Mouse (Mus musculus): ENCODE data around the gene Cd320. TPM values are rescaled to one million over a fixed set of nuclear protein-coding genes. Genes with fewer than 3 reads are reported as not detected.
"Not testable (repeated sequence)": the region's sequence is repeated elsewhere in the genome, so short reads cannot be mapped to it uniquely, and the experiment has no call there.

The Cd320 gene
- total RNA-seq (2021) = 10 to 100 TPM; 20.4 to 23.3 TPM
- long read RNA-seq, transcript Cd320-201 (5 exons, 2,209 nt) = major isoform, 16 of 19 reads
- long read RNA-seq, partial matches to known transcripts = 1 of 19 reads
- long read RNA-seq, other reads (novel, unspliced or antisense) = 1 of 19 reads

DNA sequence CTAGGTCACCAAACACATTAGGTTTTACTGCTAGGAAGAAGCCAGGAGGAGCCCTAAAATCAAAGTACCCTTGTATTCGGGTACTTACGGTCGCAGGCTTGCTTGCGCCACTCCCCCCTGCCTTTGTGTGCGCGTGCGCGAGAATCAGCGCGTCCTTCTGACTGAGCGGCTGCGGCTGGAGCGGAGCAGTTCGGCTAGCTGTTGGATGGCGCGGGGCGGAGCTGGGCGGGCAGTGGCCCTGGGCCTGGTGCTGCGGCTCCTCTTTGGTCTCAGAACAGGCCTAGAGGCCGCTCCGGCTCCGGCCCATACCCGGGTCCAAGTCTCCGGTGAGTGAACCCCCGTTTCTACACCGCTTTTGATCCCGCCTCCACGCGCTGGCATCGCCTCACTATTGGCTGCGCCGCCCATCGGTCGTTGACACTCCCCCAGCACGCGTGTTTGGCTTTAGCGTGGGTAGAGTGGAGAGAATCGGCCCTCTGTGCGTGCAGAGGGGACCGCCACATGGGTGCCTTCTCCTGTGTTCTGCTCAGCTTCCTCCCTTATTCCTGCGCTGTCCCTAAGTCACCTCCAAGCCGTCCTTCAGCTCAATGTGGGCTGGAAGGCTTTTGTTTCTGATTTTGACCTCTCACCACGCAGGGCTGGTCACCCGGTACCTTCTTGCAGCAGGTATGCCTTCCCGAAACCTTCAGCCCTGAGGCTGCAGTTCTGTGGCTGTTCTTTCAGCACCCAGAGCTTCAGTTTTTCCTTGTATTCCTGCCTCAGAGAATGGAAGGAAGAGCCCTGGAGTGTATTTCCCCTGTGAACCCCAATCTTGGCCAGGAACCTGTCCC lies at the start of gene Cd320:
Gene Cd320 (plus strand): TSS at position 126 of the 830 bp plus-strand sequence.
- DNase-seq (ENCODE audit: low spot score in 2 of 2) = peak; percentile 91 to 95

GRCm38 (mm10) chr17:33798306-33798705 lies 44.6 kb upstream of the Cd320 start:
- DNase-seq (ENCODE audit: low spot score in 2 of 2) = peak in 1 of 2 experiments; percentile 6

GRCm38 (mm10) chr17:33799277-33799676 lies 43.6 kb upstream of the Cd320 start:
- DNase-seq (ENCODE audit: low spot score in 2 of 2) = no peak

GRCm38 (mm10) chr17:33802221-33802620 lies 40.7 kb upstream of the Cd320 start:
- DNase-seq (ENCODE audit: low spot score in 2 of 2) = no peak

- DNase-seq (ENCODE audit: low spot score in 2 of 2) = no peak
Measured at GRCm38 (mm10) chr17:33804205-33804604, 38.7 kb upstream of the Cd320 start.

GRCm38 (mm10) chr17:33804745-33805144 lies 38.1 kb upstream of the Cd320 start:
- DNase-seq (ENCODE audit: low spot score in 2 of 2) = no peak

DNA sequence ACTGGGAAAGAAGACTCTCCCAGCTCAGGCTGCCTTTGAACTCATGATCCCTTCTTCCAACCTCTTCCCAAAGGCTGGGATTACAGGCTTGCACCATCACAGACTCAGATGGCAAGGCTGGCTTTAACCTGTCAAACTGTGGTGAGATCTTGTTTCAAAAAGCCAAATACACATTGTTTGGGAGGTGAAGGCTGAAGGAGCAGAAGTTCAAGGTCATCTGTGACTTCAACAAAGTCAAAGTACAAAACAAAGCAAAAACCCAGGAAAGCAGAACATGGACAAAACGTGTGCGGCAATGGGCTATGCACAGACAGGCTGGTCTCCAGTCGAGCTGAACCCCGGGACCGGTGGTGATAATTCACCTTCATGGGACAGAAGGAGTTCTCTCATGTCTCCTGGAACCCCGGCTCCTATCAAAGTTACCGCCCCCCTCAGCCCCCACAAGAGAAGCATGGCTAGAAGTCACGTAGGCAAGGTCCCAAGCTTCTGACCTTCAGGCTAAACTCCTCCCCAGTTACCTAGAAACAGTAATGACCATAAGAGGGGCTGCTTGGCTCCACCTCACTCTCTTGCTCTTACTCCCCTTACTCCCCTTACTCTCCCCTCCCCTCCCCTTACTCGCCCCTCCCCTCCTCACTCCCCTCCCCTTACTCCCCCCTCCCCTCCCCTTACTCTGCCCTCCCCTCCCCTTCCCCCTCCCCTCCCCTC lies 35.6 kb upstream of the Cd320 start:
- no peak for DNase-seq (ENCODE audit: low spot score in 2 of 2)

DNA sequence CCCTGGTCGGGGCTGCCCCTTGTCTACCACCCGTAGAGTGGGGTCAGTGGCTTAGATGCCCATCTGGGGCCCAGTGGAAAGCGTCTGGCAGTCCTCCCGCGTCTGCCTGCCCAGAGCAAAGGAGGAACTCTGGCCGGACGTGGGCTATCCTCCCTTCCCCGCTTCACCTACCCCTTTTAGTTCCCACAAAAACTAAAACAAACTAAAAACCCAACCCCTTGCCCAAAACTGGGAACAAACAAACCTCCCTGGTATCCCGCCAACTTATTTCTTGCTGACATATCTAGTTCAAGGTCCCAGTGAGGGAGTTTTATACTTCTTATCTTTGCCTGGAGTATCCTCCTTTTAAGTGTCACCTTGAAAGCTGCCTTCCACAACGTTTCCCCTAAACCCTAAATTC lies 34.7 kb upstream of the Cd320 start:
- DNase-seq (ENCODE audit: low spot score in 2 of 2) = no peak

- peak; percentile 84 to 97 for DNase-seq (ENCODE audit: low spot score in 2 of 2)
Measured at GRCm38 (mm10) chr17:33810334-33811141, 32.4 kb upstream of the Cd320 start, which contains the start of gene Kank3. Kank3 (plus strand) TSS chr17:33810519.

- no peak for DNase-seq (ENCODE audit: low spot score in 2 of 2)
Measured at GRCm38 (mm10) chr17:33811142-33811516, 31.8 kb upstream of the Cd320 start.

- DNase-seq (ENCODE audit: low spot score in 2 of 2) = no peak
Measured at GRCm38 (mm10) chr17:33812475-33812874, 30.4 kb upstream of the Cd320 start.

DNA sequence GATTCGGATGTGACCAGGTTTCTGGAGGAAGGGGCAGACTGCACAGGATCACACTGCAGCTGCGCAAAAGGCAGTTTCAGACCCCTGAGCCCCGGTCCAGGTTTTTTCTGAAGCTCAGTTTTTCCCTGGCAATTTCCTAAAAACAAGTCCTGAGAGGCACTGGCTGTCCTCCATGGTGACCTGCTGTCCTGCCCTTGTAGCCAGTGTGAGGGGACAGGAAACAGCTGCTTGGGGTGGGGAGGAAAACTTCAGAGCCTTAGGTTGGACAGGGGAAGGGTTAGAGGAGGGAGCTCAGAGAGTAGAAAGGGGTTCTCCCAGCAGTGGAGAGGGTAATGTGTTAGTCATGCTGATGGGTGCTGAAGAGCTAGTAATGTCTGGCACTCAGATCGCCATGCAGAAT lies 29.9 kb upstream of the Cd320 start:
- DNase-seq (ENCODE audit: low spot score in 2 of 2) = no peak

GRCm38 (mm10) chr17:33815399-33815798 lies 27.5 kb upstream of the Cd320 start:
- DNase-seq (ENCODE audit: low spot score in 2 of 2) = no peak

DNA sequence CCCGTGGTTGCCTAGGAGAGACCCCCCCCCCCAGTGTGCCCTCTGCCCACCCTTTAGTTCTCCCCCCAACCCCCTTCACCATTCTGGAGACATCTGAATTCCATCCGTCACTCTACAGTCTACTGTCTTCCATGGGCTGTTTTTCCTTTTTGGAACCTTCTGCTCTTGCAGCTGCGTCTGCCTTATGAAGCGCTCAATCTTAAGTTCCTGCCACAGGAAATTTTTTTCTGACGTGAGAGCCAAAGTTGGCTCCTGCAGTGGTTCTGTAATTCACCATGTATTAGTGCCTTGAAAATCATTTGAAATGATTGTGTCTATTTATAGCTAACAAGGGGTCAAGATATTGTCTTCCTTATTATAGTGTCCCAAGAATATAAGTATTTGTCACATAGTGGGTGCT lies 26.3 kb upstream of the Cd320 start:
- no peak for DNase-seq (ENCODE audit: low spot score in 2 of 2)

DNA sequence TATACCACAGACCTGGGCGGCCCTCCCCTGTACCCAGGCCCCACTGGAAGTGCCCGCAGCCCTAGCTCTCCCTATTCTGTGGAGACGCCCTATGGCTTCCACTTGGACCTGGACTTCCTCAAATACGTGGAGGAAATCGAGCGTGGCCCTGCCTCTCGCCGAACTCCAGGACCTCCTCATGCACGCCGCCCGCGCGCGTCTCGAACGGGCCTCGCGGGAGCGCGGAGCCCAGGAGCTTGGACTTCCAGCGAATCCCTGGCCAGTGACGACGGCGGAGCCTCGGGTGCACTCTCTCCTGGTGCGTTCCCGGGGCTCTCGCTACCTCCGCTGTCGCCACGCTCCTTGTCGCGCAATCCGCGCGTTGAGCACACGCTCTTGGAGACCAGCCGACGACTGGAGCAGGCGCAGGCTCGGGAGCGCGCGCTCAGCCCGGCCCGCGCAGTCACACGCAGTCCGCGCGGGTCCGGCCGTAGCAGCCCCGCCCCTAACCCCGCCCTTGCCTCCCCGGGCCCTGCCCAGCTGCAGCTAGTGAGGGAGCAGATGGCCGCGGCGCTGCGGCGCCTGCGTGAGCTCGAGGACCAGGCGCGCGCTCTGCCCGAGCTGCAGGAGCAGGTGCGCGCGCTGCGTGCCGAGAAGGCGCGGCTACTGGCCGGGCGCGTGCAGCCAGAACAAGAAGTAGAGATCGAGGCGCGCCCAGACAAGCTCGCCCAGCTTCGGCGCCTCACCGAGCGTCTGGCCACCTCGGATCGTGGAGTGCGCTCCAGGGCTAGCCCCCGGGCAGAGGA lies 25.5 kb upstream of the Cd320 start:
- DNase-seq (ENCODE audit: low spot score in 2 of 2) = peak; percentile 90 to 94

DNA sequence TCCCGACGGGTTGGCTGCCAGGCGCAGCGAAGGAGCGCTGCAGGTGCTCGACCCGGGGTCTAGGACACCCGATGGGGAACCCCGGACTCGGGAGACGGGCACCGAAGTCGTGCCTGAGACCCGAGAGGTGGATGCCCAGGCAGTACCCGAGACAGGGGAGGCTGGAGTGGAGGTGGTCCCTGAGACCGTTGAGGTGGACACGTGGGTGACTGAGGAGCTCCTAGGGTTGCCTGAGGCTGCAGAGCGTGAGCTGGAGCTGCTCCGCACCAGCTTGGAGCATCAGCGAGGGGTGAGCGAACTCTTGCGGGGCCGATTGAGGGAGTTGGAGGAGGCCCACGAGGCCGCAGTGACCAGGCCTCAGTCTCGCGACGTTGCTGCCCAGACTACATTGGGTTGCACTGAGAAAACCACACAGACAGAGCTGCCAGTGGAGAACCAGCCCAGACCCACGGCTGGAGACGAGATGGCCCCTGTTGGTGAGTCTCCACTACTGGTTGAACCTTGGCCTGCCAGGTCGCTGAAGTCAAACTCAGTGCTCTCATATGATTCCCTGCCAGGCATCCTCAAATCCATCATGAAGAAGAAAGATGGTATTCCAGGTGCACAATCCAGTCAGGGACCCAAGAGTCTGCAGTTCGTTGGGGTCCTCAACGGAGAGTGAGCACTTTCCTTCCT lies 24.8 kb upstream of the Cd320 start:
- no peak for DNase-seq (ENCODE audit: low spot score in 2 of 2)

DNA sequence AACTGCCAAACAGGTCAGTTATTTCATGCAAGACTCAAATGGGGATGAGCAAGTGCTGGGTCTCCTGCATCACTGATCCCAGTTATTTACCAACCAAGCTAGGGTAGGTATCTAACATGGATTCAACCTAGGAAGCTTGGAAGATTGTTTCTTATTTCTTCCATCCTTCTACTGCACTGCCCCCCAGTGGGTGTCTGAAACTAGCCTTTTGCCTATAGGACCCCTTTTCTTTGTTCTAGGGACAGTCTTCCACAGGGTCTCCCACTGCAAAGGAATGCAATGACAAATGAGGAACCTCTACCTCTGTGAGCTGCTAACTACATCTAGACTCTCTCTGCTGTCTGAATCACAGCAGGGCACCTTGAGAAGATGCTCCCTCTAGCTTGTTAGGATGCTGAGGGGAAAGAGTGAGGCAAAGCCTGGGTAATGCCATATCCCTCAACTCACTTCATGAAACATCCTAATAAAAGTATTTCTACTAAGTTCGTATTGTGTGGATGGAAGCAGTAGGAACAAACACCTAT lies 20.4 kb upstream of the Cd320 start:
- DNase-seq (ENCODE audit: low spot score in 2 of 2) = no peak

- not testable (repeated sequence) for DNase-seq (ENCODE audit: low spot score in 2 of 2)
Measured at GRCm38 (mm10) chr17:33823171-33823570, 19.7 kb upstream of the Cd320 start.

DNA sequence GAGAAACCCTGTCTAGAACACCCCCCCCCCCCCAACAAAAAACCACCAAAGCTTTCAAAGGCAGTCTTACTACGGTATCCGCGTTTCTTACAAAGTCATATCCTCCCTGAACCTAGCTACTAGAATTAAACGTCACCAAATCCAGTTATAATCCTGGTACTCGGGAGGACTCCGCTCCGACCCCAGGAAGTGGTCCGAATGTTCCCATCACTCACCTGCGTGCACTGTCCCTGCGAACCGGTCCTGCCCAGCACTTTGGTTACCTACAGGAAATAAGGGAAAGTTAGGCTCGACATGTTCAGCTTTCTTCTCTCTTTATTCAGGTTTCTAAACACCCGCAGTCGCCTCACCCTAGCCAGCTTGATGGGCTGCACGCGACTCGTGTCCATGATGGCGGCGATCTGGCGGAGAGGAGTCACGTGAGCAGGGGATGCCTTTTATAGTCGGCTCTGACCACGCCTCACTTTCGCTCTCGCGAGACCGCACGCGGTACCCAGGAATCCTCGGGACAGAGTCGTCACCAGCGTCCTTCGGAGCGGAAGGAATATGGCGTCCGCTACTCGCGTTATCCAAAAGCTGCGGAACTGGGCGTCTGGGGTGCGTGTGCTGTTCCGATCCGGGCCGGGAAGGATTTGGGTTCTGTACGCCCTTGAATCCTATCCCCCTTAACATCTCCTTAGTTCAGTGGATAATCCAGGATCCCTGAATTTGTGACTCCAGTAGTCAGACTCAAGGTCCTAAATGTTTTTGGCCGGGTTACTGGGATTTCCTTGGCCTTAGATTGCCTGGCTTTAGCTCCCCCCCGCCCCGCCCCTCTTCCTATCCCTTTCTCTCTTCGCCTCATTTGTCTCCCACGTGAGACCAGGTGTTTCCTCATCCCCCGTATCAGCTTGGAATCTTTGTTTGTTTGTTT lies 18.6 kb upstream of the Cd320 start, which contains the start of the genes Rps28 and Ndufa7:
Gene Rps28 (minus strand): TSS at position 479 of the 913 bp plus-strand sequence.
Gene Ndufa7 (plus strand): TSS at position 489 of the 913 bp plus-strand sequence.
- DNase-seq (ENCODE audit: low spot score in 2 of 2) = peak; percentile 97 to 99
